Mouse (Mus musculus): ENCODE results near the gene Cdan1. TPM values are rescaled to one million over a fixed set of nuclear protein-coding genes. Genes with fewer than 3 reads are reported as not detected.

Gene Cdan1
- 7.8 and 9.5 TPM in 2 replicates for polyA plus RNA-seq (2014; fragmentation: Nextera tagmentation; extraction: Ambion mirVana)

- under 1% methylated on average over 62 of the region's 71 CpGs for WGBS
- Histone ChIP-seq H3K27me3 (ENCODE audit: control insufficient read depth, insufficient read depth, low read length) (no peaks in the 10 kb centered on the region), H3K4me2 (ENCODE audit: low read depth, low read length) (peak within 1 kb of the TSS; percentile 73), H3K4me3 (ENCODE audit: low read depth, low read length) (peak within 1 kb of the TSS; percentile 75), H3K36me3 (ENCODE audit: control insufficient read depth, insufficient read depth, low read length) (no peaks in the 10 kb centered on the region), H3K9me3 (ENCODE audit: control insufficient read depth, low read length) (no peaks in the 10 kb centered on the region), H3K4me1 (ENCODE audit: control insufficient read depth, insufficient read depth, low read length) (peaks cover 9% of the 10 kb centered on the region; the same call in 1 of the 2 replicates), H3K27ac (ENCODE audit: low read depth, low read length) (peak within 1 kb of the TSS; percentile 89), H3K9ac (replicated peaks; ENCODE audit: low read depth, low read length) (peak within 1 kb of the TSS; percentile 92)
- ATAC-seq (ENCODE audit: low read depth): peak; percentile 72
Measured at GRCm38 (mm10) chr2:120849449-120850423, at the start of gene Cdan1. Cdan1 (minus strand) TSS chr2:120850128.

- WGBS: 97% methylated on average over 3 of the region's 3 CpGs
- Histone ChIP-seq H3K9me3 (ENCODE audit: control insufficient read depth, low read length) (no peaks in the 10 kb centered on the region), H3K27ac (ENCODE audit: low read depth, low read length) (no peak overlapping the region), H3K4me3 (ENCODE audit: low read depth, low read length) (no peak overlapping the region), H3K36me3 (ENCODE audit: control insufficient read depth, insufficient read depth, low read length) (peaks cover 55% of the 10 kb centered on the region), H3K9ac (replicated peaks; ENCODE audit: low read depth, low read length) (no peak overlapping the region), H3K4me2 (ENCODE audit: low read depth, low read length) (no peak overlapping the region), H3K27me3 (ENCODE audit: control insufficient read depth, insufficient read depth, low read length) (no peaks in the 10 kb centered on the region), H3K4me1 (ENCODE audit: control insufficient read depth, insufficient read depth, low read length) (no peaks in the 10 kb centered on the region)
- ATAC-seq (ENCODE audit: low read depth): no peak
Measured at GRCm38 (mm10) chr2:120896361-120896760, 46.4 kb upstream of the Cdan1 start.

DNA sequence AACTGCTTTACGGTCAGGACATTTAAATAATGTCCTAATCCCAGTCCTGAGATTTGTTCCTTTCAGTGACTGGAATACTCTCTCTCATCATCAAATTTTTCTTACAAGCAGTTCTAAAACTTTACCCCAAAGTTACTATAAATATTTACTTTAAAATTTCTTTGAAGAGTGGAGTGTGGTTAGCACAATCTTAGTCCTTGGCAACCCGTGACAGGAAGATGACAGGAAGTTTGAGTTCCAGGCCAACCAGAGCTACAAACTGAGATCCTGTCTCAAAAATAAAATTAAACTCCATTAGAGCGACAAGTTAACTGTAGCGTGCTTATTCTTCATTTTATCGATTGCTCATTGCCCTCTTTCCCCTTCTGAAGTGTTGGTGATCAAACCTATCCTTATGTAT lies 37.7 kb upstream of the Cdan1 start:
- Histone ChIP-seq H3K4me2 (ENCODE audit: low read depth, low read length) (no peak overlapping the region), H3K36me3 (ENCODE audit: control insufficient read depth, insufficient read depth, low read length) (peaks cover 36% of the 10 kb centered on the region), H3K4me3 (ENCODE audit: low read depth, low read length) (no peak overlapping the region), H3K27me3 (ENCODE audit: control insufficient read depth, insufficient read depth, low read length) (no peaks in the 10 kb centered on the region), H3K4me1 (ENCODE audit: control insufficient read depth, insufficient read depth, low read length) (no peaks in the 10 kb centered on the region), H3K9ac (replicated peaks; ENCODE audit: low read depth, low read length) (no peak overlapping the region), H3K9me3 (ENCODE audit: control insufficient read depth, low read length) (no peaks in the 10 kb centered on the region), H3K27ac (ENCODE audit: low read depth, low read length) (no peak overlapping the region)
- no peak for ATAC-seq (ENCODE audit: low read depth)
- WGBS: 95% methylated on average over 5 of the region's 5 CpGs

GRCm38 (mm10) chr2:120873192-120873591 lies 23.3 kb upstream of the Cdan1 start:
- WGBS: 85% methylated on average over 2 of the region's 2 CpGs
- Histone ChIP-seq H3K4me3 (ENCODE audit: low read depth, low read length) (no peak overlapping the region), H3K4me2 (ENCODE audit: low read depth, low read length) (no peak overlapping the region), H3K36me3 (ENCODE audit: control insufficient read depth, insufficient read depth, low read length) (peaks cover 34% of the 10 kb centered on the region), H3K27ac (ENCODE audit: low read depth, low read length) (no peak overlapping the region), H3K27me3 (ENCODE audit: control insufficient read depth, insufficient read depth, low read length) (no peaks in the 10 kb centered on the region), H3K4me1 (ENCODE audit: control insufficient read depth, insufficient read depth, low read length) (no peaks in the 10 kb centered on the region), H3K9ac (replicated peaks; ENCODE audit: low read depth, low read length) (no peak overlapping the region), H3K9me3 (ENCODE audit: control insufficient read depth, low read length) (no peaks in the 10 kb centered on the region)
- no peak for ATAC-seq (ENCODE audit: low read depth)

DNA sequence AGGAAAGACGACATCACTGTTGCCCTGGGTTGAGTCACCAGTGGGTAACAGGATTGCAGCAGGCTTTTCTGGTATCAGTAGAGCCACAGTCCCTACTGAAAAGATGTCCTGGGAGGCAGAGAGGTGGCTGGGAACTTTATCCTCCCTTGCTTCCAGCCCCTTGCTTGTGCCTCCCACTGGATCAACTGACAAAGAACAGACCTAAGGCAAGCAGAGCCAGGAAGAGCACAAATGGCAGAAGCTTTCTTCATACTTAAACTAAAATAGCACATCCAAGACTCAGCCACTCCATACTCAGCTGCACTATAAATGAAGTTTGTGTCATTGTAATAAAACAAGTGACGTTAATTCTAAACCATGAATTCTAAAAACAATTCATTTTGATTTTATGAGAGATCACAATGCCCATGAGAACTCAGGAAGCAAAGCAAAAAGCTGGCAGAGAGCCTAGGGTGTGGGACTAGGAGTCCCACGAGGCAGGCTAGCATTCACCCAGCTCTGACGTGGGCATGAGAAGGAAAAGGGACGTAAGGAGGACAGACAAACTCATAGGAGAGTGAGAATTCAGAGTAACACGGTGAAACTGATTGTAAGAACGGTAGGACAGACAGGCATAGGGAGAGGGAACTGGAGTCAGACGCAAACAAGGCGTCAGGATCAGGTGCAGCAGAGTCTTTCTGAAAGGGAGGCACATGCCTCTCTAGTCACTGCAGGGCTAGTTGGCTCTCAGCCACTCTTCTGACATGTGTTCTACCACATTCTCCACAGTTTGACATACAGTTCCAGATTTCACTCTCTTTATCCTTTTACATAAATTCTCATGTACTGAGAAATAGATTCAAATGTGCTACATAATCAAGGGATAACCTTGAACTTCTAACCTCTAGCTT lies 21.8 kb upstream of the Cdan1 start:
- ATAC-seq (ENCODE audit: low read depth): no peak
- no peaks in the 10 kb centered on the region for H3K9me3 ChIP-seq (ENCODE audit: control insufficient read depth, low read length)
- 64% methylated on average over 9 of the region's 9 CpGs for WGBS
- H3K27me3 ChIP-seq (ENCODE audit: control insufficient read depth, insufficient read depth, low read length): no peaks in the 10 kb centered on the region
- peaks cover 31% of the 10 kb centered on the region for H3K36me3 ChIP-seq (ENCODE audit: control insufficient read depth, insufficient read depth, low read length)
- no peaks in the 10 kb centered on the region for H3K4me1 ChIP-seq (ENCODE audit: control insufficient read depth, insufficient read depth, low read length)
- no peak overlapping the region for H3K9ac ChIP-seq (replicated peaks; ENCODE audit: low read depth, low read length)
- no peak overlapping the region for H3K27ac ChIP-seq (ENCODE audit: low read depth, low read length)
- H3K4me3 ChIP-seq (ENCODE audit: low read depth, low read length): no peak overlapping the region
- no peak overlapping the region for H3K4me2 ChIP-seq (ENCODE audit: low read depth, low read length)

- no peak overlapping the region for H3K27ac ChIP-seq (ENCODE audit: low read depth, low read length)
- peaks cover 31% of the 10 kb centered on the region for H3K36me3 ChIP-seq (ENCODE audit: control insufficient read depth, insufficient read depth, low read length)
- no peaks in the 10 kb centered on the region for H3K27me3 ChIP-seq (ENCODE audit: control insufficient read depth, insufficient read depth, low read length)
- H3K9me3 ChIP-seq (ENCODE audit: control insufficient read depth, low read length): no peaks in the 10 kb centered on the region
- no peaks in the 10 kb centered on the region for H3K4me1 ChIP-seq (ENCODE audit: control insufficient read depth, insufficient read depth, low read length)
- H3K4me3 ChIP-seq (ENCODE audit: low read depth, low read length): no peak overlapping the region
- H3K4me2 ChIP-seq (ENCODE audit: low read depth, low read length): no peak overlapping the region
- no peak overlapping the region for H3K9ac ChIP-seq (replicated peaks; ENCODE audit: low read depth, low read length)
- 95% methylated on average over 5 of the region's 5 CpGs for WGBS
- no peak for ATAC-seq (ENCODE audit: low read depth)
Measured at GRCm38 (mm10) chr2:120867336-120867735, 17.4 kb upstream of the Cdan1 start.

GRCm38 (mm10) chr2:120866561-120866960 lies 16.6 kb upstream of the Cdan1 start:
- Histone ChIP-seq H3K27me3 (ENCODE audit: control insufficient read depth, insufficient read depth, low read length) (no peaks in the 10 kb centered on the region), H3K27ac (ENCODE audit: low read depth, low read length) (no peak overlapping the region), H3K4me1 (ENCODE audit: control insufficient read depth, insufficient read depth, low read length) (no peaks in the 10 kb centered on the region), H3K36me3 (ENCODE audit: control insufficient read depth, insufficient read depth, low read length) (peaks cover 30% of the 10 kb centered on the region), H3K4me3 (ENCODE audit: low read depth, low read length) (no peak overlapping the region), H3K9ac (replicated peaks; ENCODE audit: low read depth, low read length) (no peak overlapping the region), H3K4me2 (ENCODE audit: low read depth, low read length) (no peak overlapping the region), H3K9me3 (ENCODE audit: control insufficient read depth, low read length) (no peaks in the 10 kb centered on the region)
- no peak for ATAC-seq (ENCODE audit: low read depth)
- WGBS: 28% methylated on average over 1 of the region's 1 CpGs

- no peak for ATAC-seq (ENCODE audit: low read depth)
- H3K27ac ChIP-seq (ENCODE audit: low read depth, low read length): no peak overlapping the region
- no peaks in the 10 kb centered on the region for H3K27me3 ChIP-seq (ENCODE audit: control insufficient read depth, insufficient read depth, low read length)
- WGBS: 93% methylated on average over 1 of the region's 1 CpGs
- H3K9ac ChIP-seq (replicated peaks; ENCODE audit: low read depth, low read length): no peak overlapping the region
- H3K4me3 ChIP-seq (ENCODE audit: low read depth, low read length): no peak overlapping the region
- H3K9me3 ChIP-seq (ENCODE audit: control insufficient read depth, low read length): no peaks in the 10 kb centered on the region
- H3K4me2 ChIP-seq (ENCODE audit: low read depth, low read length): no peak overlapping the region
- H3K36me3 ChIP-seq (ENCODE audit: control insufficient read depth, insufficient read depth, low read length): peaks cover 44% of the 10 kb centered on the region
- no peaks in the 10 kb centered on the region for H3K4me1 ChIP-seq (ENCODE audit: control insufficient read depth, insufficient read depth, low read length)
Measured at GRCm38 (mm10) chr2:120863389-120863788, 13.5 kb upstream of the Cdan1 start.

Data from neural tube, embryonic 14.5 days (tissue).